Mouse (Mus musculus) kidney, embryonic 14.5 days (tissue): Measurements from ENCODE around the gene Gnb1. TPM values are rescaled to one million over a fixed set of nuclear protein-coding genes. Genes with fewer than 3 reads are reported as not detected.

ENCODE experiments used
- ATAC-seq: fragments of 200-750 bp; cut with Nextera tagmentation; 2 replicates; pipeline ENCODE4 v1.8.0; 2017; ENCODE audit warnings: moderate number of reproducible peaks, mild to moderate bottlenecking, moderate TSS enrichment, moderate library complexity; ENCODE audit not compliant: low FRiP score, low TSS enrichment
- H3K27ac ChIP-seq: fragments of 300-500 bp; sonication (generic); 2 replicates; pipeline ENCODE4 v1.5.1; 2014; ENCODE audit warnings: low read depth, mild to moderate bottlenecking, low read length, moderate library complexity, mixed read lengths
- H3K27me3 ChIP-seq: fragments of 300-500 bp; sonication (generic); 2 replicates; pipeline ENCODE4 v1.6.1; 2014; ENCODE audit warnings: mild to moderate bottlenecking, low read length; ENCODE audit not compliant: control insufficient read depth, insufficient read depth
- H3K36me3 ChIP-seq: fragments of 300-500 bp; sonication (generic); 2 replicates; pipeline ENCODE4 v1.6.1; 2014; ENCODE audit warnings: low read length, mixed read lengths; ENCODE audit not compliant: control insufficient read depth, insufficient read depth
- H3K4me1 ChIP-seq: fragments of 300-500 bp; sonication (generic); 2 replicates; pipeline ENCODE4 v1.6.1; 2014; ENCODE audit warnings: low read length, mixed read lengths; ENCODE audit not compliant: control insufficient read depth, insufficient read depth
- H3K4me2 ChIP-seq: fragments of 300-500 bp; sonication (generic); replicated peaks from 2 replicates; pipeline ENCODE4 v1.6.1; 2014; ENCODE audit warnings: low read depth, mild to moderate bottlenecking, low read length
- H3K4me3 ChIP-seq: fragments of 300-500 bp; sonication (generic); 2 replicates; pipeline ENCODE4 v1.5.1; 2014; ENCODE audit warnings: mild to moderate bottlenecking, low read length
- H3K9ac ChIP-seq: fragments of 300-500 bp; sonication (generic); 2 replicates; pipeline ENCODE4 v1.6.1; 2014; ENCODE audit warnings: low read depth, mild to moderate bottlenecking, low read length, moderate library complexity
- H3K9me3 ChIP-seq: fragments of 300-500 bp; sonication (generic); 2 replicates; pipeline ENCODE4 v1.6.1; 2016; ENCODE audit warnings: low read length; ENCODE audit not compliant: control insufficient read depth
- WGBS: fragments of 180-500 bp; shearing (Covaris S2); extraction: QIAGEN DNeasy Blood & Tissue Kit; methylation state at CpG from one replicate; pipeline ENCODE4 v1.1.7; 2014; 5-methylcytosine and 5-hydroxymethylcytosine counted together
- polyA plus RNA-seq: library from polyadenylated mRNA; unstranded; fragments of >200 nt; fragmentation: Nextera tagmentation; extraction: Ambion mirVana; gene quantifications from 2 replicates; pipeline ENCODE4 v1.2.1, GENCODE M21; 2014

Gnb1 gene
- polyA plus RNA-seq, 1 experiment from 2014 or later, result 553 TPM

- no peak overlapping the region for H3K9ac ChIP-seq
- no peak overlapping the region for H3K27ac ChIP-seq
- H3K9me3 ChIP-seq, result no peaks in the 10 kb centered on the region
- 0 out of 2 replicates have a peak, but pooled peaks cover 4% of the 10 kb centered on the region for H3K4me1 ChIP-seq
- H3K4me3 ChIP-seq, result no peak overlapping the region
- 78% methylated on average over 1 of the region's 1 CpGs for WGBS
- H3K36me3 ChIP-seq, result peaks cover 10% of the 10 kb centered on the region; the same call in 1 of the 2 replicates
- no peak overlapping the region for H3K4me2 ChIP-seq
- no peaks in the 10 kb centered on the region for H3K27me3 ChIP-seq
- no peak for ATAC-seq
Observed at GRCm38 (mm10) chr4:155510981-155511380, 19.8 kb downstream of the Gnb1 start.

- 93% methylated on average over 2 of the region's 2 CpGs for WGBS
- Histone ChIP-seq H3K27me3 (no peaks in the 10 kb centered on the region), H3K4me2 (no peak overlapping the region), H3K27ac (no peak overlapping the region), H3K4me1 (no peaks in the 10 kb centered on the region), H3K9ac (no peak overlapping the region), H3K36me3 (peaks cover 15% of the 10 kb centered on the region; the same call in 1 of the 2 replicates), H3K4me3 (no peak overlapping the region), H3K9me3 (no peaks in the 10 kb centered on the region)
- ATAC-seq, result no peak
Observed at GRCm38 (mm10) chr4:155514810-155515209, 23.6 kb downstream of the Gnb1 start.

GRCm38 (mm10) chr4:155517948-155518517, 26.9 kb downstream of the Gnb1 start:
- 76% methylated on average over 7 of the region's 7 CpGs for WGBS
- H3K9me3 ChIP-seq, result no peaks in the 10 kb centered on the region
- no peak overlapping the region for H3K4me3 ChIP-seq
- no peak for ATAC-seq
- no peaks in the 10 kb centered on the region for H3K27me3 ChIP-seq
- 0 out of 2 replicates have a peak, but pooled peaks cover 3% of the 10 kb centered on the region for H3K4me1 ChIP-seq
- peaks cover 19% of the 10 kb centered on the region; the same call in 1 of the 2 replicates for H3K36me3 ChIP-seq
- no peak overlapping the region for H3K9ac ChIP-seq
- H3K4me2 ChIP-seq, result no peak overlapping the region
- H3K27ac ChIP-seq, result no peak overlapping the region

- 48% methylated on average over 7 of the region's 7 CpGs for WGBS
- Histone ChIP-seq H3K9me3 (no peaks in the 10 kb centered on the region), H3K9ac (no peak overlapping the region), H3K27me3 (no peaks in the 10 kb centered on the region), H3K4me1 (0 out of 2 replicates have a peak, but pooled peaks cover 3% of the 10 kb centered on the region), H3K4me2 (no peak overlapping the region), H3K36me3 (peaks cover 19% of the 10 kb centered on the region), H3K4me3 (no peak overlapping the region), H3K27ac (no peak overlapping the region)
- ATAC-seq, result no peak
Observed at GRCm38 (mm10) chr4:155522327-155522726, 31.2 kb downstream of the Gnb1 start.

DNA sequence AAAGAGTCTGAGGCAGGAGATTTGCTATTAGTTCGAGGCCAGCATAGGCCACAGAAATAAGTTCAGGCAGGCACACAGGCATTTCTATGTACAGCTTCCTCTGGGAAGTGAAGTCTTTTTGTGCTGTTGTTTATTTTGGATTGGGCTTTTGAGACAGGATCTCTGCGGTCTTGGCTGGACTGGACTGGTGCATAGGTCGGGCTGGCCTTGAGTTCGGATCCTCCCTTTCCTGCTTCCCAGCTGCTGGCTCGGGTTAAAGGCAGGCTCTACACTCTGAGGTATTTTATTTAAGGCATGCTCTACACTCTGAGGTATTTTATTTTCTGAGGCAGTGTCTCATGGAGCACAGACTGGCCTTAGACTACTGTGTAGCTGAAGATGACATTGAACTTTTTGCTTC, 34.6 kb downstream of the Gnb1 start:
- 0 out of 2 replicates have a peak, but pooled peaks cover 3% of the 10 kb centered on the region for H3K4me1 ChIP-seq
- no peak overlapping the region for H3K4me2 ChIP-seq
- H3K36me3 ChIP-seq, result peaks cover 49% of the 10 kb centered on the region
- H3K4me3 ChIP-seq, result no peak overlapping the region
- no peak for ATAC-seq
- H3K27me3 ChIP-seq, result no peaks in the 10 kb centered on the region
- H3K9me3 ChIP-seq, result no peaks in the 10 kb centered on the region
- no peak overlapping the region for H3K9ac ChIP-seq
- WGBS, result 65% methylated on average over 5 of the region's 5 CpGs
- H3K27ac ChIP-seq, result no peak overlapping the region

- Histone ChIP-seq H3K27ac (no peak overlapping the region), H3K36me3 (peaks cover 63% of the 10 kb centered on the region), H3K4me2 (no peak overlapping the region), H3K4me1 (no peaks in the 10 kb centered on the region), H3K27me3 (no peaks in the 10 kb centered on the region), H3K9me3 (no peaks in the 10 kb centered on the region), H3K4me3 (no peak overlapping the region), H3K9ac (no peak overlapping the region)
- 85% methylated on average over 3 of the region's 3 CpGs for WGBS
- ATAC-seq, result no peak
Observed at GRCm38 (mm10) chr4:155529294-155529693, 38.1 kb downstream of the Gnb1 start.

DNA sequence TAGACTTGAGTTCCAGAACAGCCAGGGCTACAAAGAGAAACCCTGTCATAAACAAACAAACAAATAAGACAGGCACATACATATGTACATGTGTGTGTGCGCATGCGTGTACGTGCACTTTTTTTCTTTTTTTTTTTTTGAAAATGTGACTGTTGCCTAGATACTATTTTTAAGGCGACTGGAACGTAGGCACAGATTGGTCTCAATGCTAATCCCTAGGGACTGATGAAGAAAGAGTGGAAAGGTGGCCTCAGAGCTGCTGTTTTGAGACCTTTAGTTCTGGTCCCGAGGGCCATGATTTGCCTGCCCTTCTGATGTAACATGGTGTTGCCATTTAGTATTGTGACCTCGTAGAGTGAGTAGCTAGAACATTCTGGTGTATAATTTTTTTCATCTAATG, 58.8 kb downstream of the Gnb1 start:
- Histone ChIP-seq H3K9ac (no peak overlapping the region), H3K36me3 (peaks cover 83% of the 10 kb centered on the region), H3K4me3 (no peak overlapping the region), H3K4me2 (no peak overlapping the region), H3K4me1 (no peaks in the 10 kb centered on the region), H3K27ac (no peak overlapping the region), H3K9me3 (no peaks in the 10 kb centered on the region), H3K27me3 (no peaks in the 10 kb centered on the region)
- ATAC-seq, result no peak
- WGBS, result 93% methylated on average over 7 of the region's 7 CpGs

GRCm38 (mm10) chr4:155550446-155550845, 59.3 kb downstream of the Gnb1 start:
- peaks cover 84% of the 10 kb centered on the region for H3K36me3 ChIP-seq
- no peak overlapping the region for H3K27ac ChIP-seq
- no peaks in the 10 kb centered on the region for H3K4me1 ChIP-seq
- no peak overlapping the region for H3K9ac ChIP-seq
- H3K4me2 ChIP-seq, result no peak overlapping the region
- no peaks in the 10 kb centered on the region for H3K9me3 ChIP-seq
- H3K27me3 ChIP-seq, result no peaks in the 10 kb centered on the region
- 82% methylated on average over 2 of the region's 2 CpGs for WGBS
- no peak overlapping the region for H3K4me3 ChIP-seq
- ATAC-seq, result no peak

DNA sequence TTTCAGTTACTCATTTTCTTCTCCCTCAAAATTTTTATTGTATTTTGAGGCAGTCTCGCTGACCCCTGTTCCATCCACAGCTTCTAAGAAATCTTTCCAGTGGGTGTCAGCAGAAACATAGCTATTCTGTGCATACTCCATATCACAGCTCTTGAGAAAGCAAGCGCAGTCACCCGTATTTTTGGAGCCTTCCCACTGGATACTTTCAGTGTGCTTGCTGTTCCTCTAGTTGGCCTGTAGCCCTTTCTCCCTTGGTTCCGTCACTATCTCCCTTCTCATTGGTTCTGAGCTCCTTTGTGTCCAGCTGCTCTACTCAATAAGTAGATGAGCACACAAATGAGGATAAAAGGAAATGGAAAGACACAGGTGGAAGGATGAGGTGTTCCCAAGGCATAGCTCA, 59.9 kb downstream of the Gnb1 start:
- H3K27ac ChIP-seq, result no peak overlapping the region
- no peak overlapping the region for H3K4me3 ChIP-seq
- no peak for ATAC-seq
- no peaks in the 10 kb centered on the region for H3K9me3 ChIP-seq
- 93% methylated on average over 4 of the region's 4 CpGs for WGBS
- no peak overlapping the region for H3K9ac ChIP-seq
- H3K36me3 ChIP-seq, result peaks cover 84% of the 10 kb centered on the region
- H3K27me3 ChIP-seq, result no peaks in the 10 kb centered on the region
- no peaks in the 10 kb centered on the region for H3K4me1 ChIP-seq
- no peak overlapping the region for H3K4me2 ChIP-seq
